Mouse (Mus musculus): Measurements from ENCODE around the gene Gramd2. TPM values are rescaled to one million over a fixed set of nuclear protein-coding genes. Genes with fewer than 3 reads are reported as not detected.
A peak's percentile ranks its signal among the peaks of the same experiment; 100 is the strongest.

Gramd2 gene
- 0.21 and 0.22 TPM in 2 replicates for polyA plus RNA-seq (2015; fragmentation: Nextera tagmentation; extraction: Ambion mirVana)

- H3K9ac ChIP-seq (replicated peaks) = 0 out of 2 replicates have a peak within 1 kb of the TSS, but pooled peaks have one; percentile 11
- WGBS (ENCODE audit: insufficient replicate concordance) = 6% methylated on average over 38 of the region's 47 CpGs
Measured at GRCm38 (mm10) chr9:59679678-59680533, at the start of gene Gramd2. Gene Gramd2 (plus strand): TSS chr9:59680144.

GRCm38 (mm10) chr9:59638372-59638771 is 41.6 kb upstream of the Gramd2 start:
- H3K9me3 ChIP-seq (ENCODE audit: low read length) = no peaks in the 10 kb centered on the region

More at GRCm38 (mm10) chr9:59679678-59680533, at the start of gene Gramd2:
- Histone ChIP-seq H3K27me3 (ENCODE audit: insufficient read depth, low read length) (peaks cover 59% of the 10 kb centered on the region), H3K4me1 (ENCODE audit: insufficient read depth) (peaks cover 8% of the 10 kb centered on the region), H3K9me3 (ENCODE audit: low read length) (no peaks in the 10 kb centered on the region), H3K36me3 (replicated peaks; ENCODE audit: insufficient read depth, low read length) (peaks cover 21% of the 10 kb centered on the region), H3K4me3 (ENCODE audit: low read depth, low read length) (peak within 1 kb of the TSS; percentile 41), H3K4me2 (ENCODE audit: low read depth, low read length) (peak within 1 kb of the TSS; percentile 72), H3K27ac (ENCODE audit: low read depth) (no peak within 1 kb of the TSS)
- DNase-seq (peak; percentile 81), ATAC-seq (peak; percentile 74)
- TF ChIP-seq EP300 (IDR thresholded peaks at IDR 0.05; ENCODE audit: low read depth) (no peak), CTCF (IDR thresholded peaks at IDR 0.05; ENCODE audit: low read depth) (no peak)

GRCm38 (mm10) chr9:59639936-59640335 is 40.0 kb upstream of the Gramd2 start:
- WGBS (ENCODE audit: insufficient replicate concordance) = 81% methylated on average over 4 of the region's 4 CpGs
- no peaks in the 10 kb centered on the region for H3K9me3 ChIP-seq (ENCODE audit: low read length)
- peaks cover 34% of the 10 kb centered on the region for H3K36me3 ChIP-seq (replicated peaks; ENCODE audit: insufficient read depth, low read length)
- DNase-seq = no peak
- TF ChIP-seq EP300 (IDR thresholded peaks at IDR 0.05; ENCODE audit: low read depth) (no peak), CTCF (IDR thresholded peaks at IDR 0.05; ENCODE audit: low read depth) (no peak)
- H3K27me3 ChIP-seq (ENCODE audit: insufficient read depth, low read length) = 0 out of 2 replicates have a peak, but pooled peaks cover 7% of the 10 kb centered on the region
- H3K4me1 ChIP-seq (ENCODE audit: insufficient read depth) = no peaks in the 10 kb centered on the region
- ATAC-seq = no peak
- no peak overlapping the region for H3K4me3 ChIP-seq (ENCODE audit: low read depth, low read length)
- no peak overlapping the region for H3K27ac ChIP-seq (ENCODE audit: low read depth)
- no peak overlapping the region for H3K4me2 ChIP-seq (ENCODE audit: low read depth, low read length)
- no peak overlapping the region for H3K9ac ChIP-seq (replicated peaks)

More at GRCm38 (mm10) chr9:59638372-59638771, 41.6 kb upstream of the Gramd2 start:
- Histone ChIP-seq H3K4me1 (ENCODE audit: insufficient read depth) (no peaks in the 10 kb centered on the region), H3K27ac (ENCODE audit: low read depth) (no peak overlapping the region), H3K4me3 (ENCODE audit: low read depth, low read length) (no peak overlapping the region), H3K9ac (replicated peaks) (no peak overlapping the region), H3K4me2 (ENCODE audit: low read depth, low read length) (no peak overlapping the region), H3K27me3 (ENCODE audit: insufficient read depth, low read length) (no peaks in the 10 kb centered on the region), H3K36me3 (replicated peaks; ENCODE audit: insufficient read depth, low read length) (peaks cover 34% of the 10 kb centered on the region)
- DNase-seq = no peak
- no peak for ATAC-seq
- 55% methylated on average over 1 of the region's 1 CpGs for WGBS (ENCODE audit: insufficient replicate concordance)
- no peak for TF ChIP-seq EP300 (IDR thresholded peaks at IDR 0.05; ENCODE audit: low read depth)
- no peak for TF ChIP-seq CTCF (IDR thresholded peaks at IDR 0.05; ENCODE audit: low read depth)

- TF ChIP-seq EP300 (IDR thresholded peaks at IDR 0.05; ENCODE audit: low read depth) (no peak), CTCF (IDR thresholded peaks at IDR 0.05; ENCODE audit: low read depth) (no peak)
- ATAC-seq (no peak), DNase-seq (no peak)
- Histone ChIP-seq H3K27me3 (ENCODE audit: insufficient read depth, low read length) (0 out of 2 replicates have a peak, but pooled peaks cover 7% of the 10 kb centered on the region), H3K9ac (replicated peaks) (no peak overlapping the region), H3K4me2 (ENCODE audit: low read depth, low read length) (no peak overlapping the region), H3K9me3 (ENCODE audit: low read length) (no peaks in the 10 kb centered on the region), H3K36me3 (replicated peaks; ENCODE audit: insufficient read depth, low read length) (peaks cover 29% of the 10 kb centered on the region), H3K27ac (ENCODE audit: low read depth) (no peak overlapping the region), H3K4me3 (ENCODE audit: low read depth, low read length) (no peak overlapping the region), H3K4me1 (ENCODE audit: insufficient read depth) (no peaks in the 10 kb centered on the region)
- 65% methylated on average over 2 of the region's 2 CpGs for WGBS (ENCODE audit: insufficient replicate concordance)
Measured at GRCm38 (mm10) chr9:59641320-59641719, 38.6 kb upstream of the Gramd2 start.

GRCm38 (mm10) chr9:59649911-59650310 is 30.0 kb upstream of the Gramd2 start:
- H3K27me3 ChIP-seq (ENCODE audit: insufficient read depth, low read length) = peaks cover 35% of the 10 kb centered on the region
- no peak for ATAC-seq
- 93% methylated on average over 4 of the region's 4 CpGs for WGBS (ENCODE audit: insufficient replicate concordance)
- no peaks in the 10 kb centered on the region for H3K9me3 ChIP-seq (ENCODE audit: low read length)
- H3K36me3 ChIP-seq (replicated peaks; ENCODE audit: insufficient read depth, low read length) = peaks cover 9% of the 10 kb centered on the region; the same call in 1 of the 2 replicates
- no peak overlapping the region for H3K9ac ChIP-seq (replicated peaks)
- H3K27ac ChIP-seq (ENCODE audit: low read depth) = no peak overlapping the region
- no peak for DNase-seq
- no peak overlapping the region for H3K4me2 ChIP-seq (ENCODE audit: low read depth, low read length)
- no peak overlapping the region for H3K4me3 ChIP-seq (ENCODE audit: low read depth, low read length)
- 0 out of 2 replicates have a peak, but pooled peaks cover 2% of the 10 kb centered on the region for H3K4me1 ChIP-seq (ENCODE audit: insufficient read depth)
- no peak for TF ChIP-seq CTCF (IDR thresholded peaks at IDR 0.05; ENCODE audit: low read depth)
- TF ChIP-seq EP300 (IDR thresholded peaks at IDR 0.05; ENCODE audit: low read depth) = no peak

GRCm38 (mm10) chr9:59653371-59653770 is 26.6 kb upstream of the Gramd2 start:
- Histone ChIP-seq H3K9ac (replicated peaks) (no peak overlapping the region), H3K4me1 (ENCODE audit: insufficient read depth) (peaks cover 10% of the 10 kb centered on the region), H3K36me3 (replicated peaks; ENCODE audit: insufficient read depth, low read length) (peaks cover 9% of the 10 kb centered on the region; the same call in 1 of the 2 replicates), H3K4me2 (ENCODE audit: low read depth, low read length) (0 out of 2 replicates have a peak overlapping the region, but pooled peaks have one; percentile 7), H3K27me3 (ENCODE audit: insufficient read depth, low read length) (peaks cover 63% of the 10 kb centered on the region), H3K4me3 (ENCODE audit: low read depth, low read length) (no peak overlapping the region), H3K9me3 (ENCODE audit: low read length) (no peaks in the 10 kb centered on the region), H3K27ac (ENCODE audit: low read depth) (0 out of 2 replicates have a peak overlapping the region, but pooled peaks have one; percentile 8)
- peak; percentile 44 for DNase-seq
- peak; percentile 14; the same call in 1 of the 2 replicates for ATAC-seq
- 0 out of 2 replicates have a peak, but pooled peaks have one; percentile 15 for TF ChIP-seq EP300 (IDR thresholded peaks at IDR 0.05; ENCODE audit: low read depth)
- TF ChIP-seq CTCF (IDR thresholded peaks at IDR 0.05; ENCODE audit: low read depth) = no peak
- WGBS (ENCODE audit: insufficient replicate concordance) = 14% methylated on average over 3 of the region's 3 CpGs

All from liver, postnatal 0 days (tissue).